Mouse (Mus musculus): Measurements from ENCODE around the gene Itpr2. TPM values are rescaled to one million over a fixed set of nuclear protein-coding genes. Genes with fewer than 3 reads are reported as not detected.

Gene Itpr2
- polyA plus RNA-seq, 2 experiments = 0.64 to 1.7 TPM

DNA sequence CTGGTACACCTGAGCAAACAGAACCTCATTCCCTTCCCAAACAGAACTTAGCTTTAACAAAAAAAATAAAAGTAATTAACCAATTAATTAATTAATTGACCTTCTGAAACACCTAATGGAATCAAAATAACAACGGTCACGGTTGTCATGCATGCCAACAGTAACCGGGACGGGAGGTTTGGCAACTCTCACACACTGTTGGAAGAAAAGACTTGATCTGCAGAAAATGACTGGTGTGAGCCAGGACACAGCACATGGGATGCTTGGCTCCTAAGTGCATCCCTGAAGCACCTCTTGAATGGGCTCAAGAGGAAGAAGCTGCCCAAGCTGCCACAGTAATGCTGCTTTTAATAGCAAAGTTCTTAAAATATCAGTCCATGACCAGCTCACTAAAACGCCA lies 161.1 kb downstream of the Itpr2 start:
- TF ChIP-seq EP300 (IDR thresholded peaks at IDR 0.05; ENCODE audit: low read depth) (no peak), CTCF (IDR thresholded peaks at IDR 0.05; ENCODE audit: low read depth) (no peak)

DNA sequence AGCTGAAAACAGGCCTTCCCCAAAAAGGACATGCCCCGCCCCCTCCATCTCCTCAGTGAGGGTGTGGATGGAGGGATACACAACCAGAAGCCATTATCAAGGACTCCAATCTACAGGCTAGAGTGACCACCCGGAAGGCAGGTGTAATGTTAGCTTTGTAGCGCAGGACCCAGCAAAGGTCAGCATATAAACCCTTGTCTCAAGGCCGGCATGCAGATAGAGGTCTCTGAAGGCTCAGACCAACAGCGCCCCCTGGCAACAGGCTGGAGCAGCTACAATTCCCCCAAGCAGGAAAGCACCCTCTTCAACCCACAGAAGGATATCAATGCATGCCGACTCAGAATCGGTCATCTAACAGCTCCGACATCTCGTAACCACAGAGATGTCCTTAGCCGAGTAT lies 162.2 kb downstream of the Itpr2 start:
- no peak for ATAC-seq (ENCODE audit: insufficient read depth)
- WGBS (ENCODE audit: insufficient replicate concordance) = 41% methylated on average over 10 of the region's 10 CpGs

More for the DNA sequence above, 161.1 kb downstream of the Itpr2 start:
- 74% methylated on average over 5 of the region's 5 CpGs for WGBS (ENCODE audit: insufficient replicate concordance)
- DNase-seq (ENCODE audit: low read depth in 3 of 3, low spot score in 3 of 3) = no peak
- Histone ChIP-seq H3K27me3 (ENCODE audit: control insufficient read depth, insufficient read depth, low read length) (no peaks in the 10 kb centered on the region), H3K9me3 (ENCODE audit: control insufficient read depth, low read length) (no peaks in the 10 kb centered on the region), H3K36me3 (replicated peaks; ENCODE audit: control insufficient read depth, insufficient read depth, low read depth) (no peaks in the 10 kb centered on the region), H3K9ac (replicated peaks) (no peak overlapping the region), H3K4me1 (replicated peaks; ENCODE audit: control insufficient read depth in 2 of 2, insufficient read depth in 2 of 2, low read length in 1 of 2) (no peaks in the 10 kb centered on the region), H3K27ac (no peak overlapping the region), H3K4me2 (ENCODE audit: low read depth) (no peak overlapping the region), H3K4me3 (ENCODE audit: insufficient read depth in 1 of 2, low read depth in 2 of 2, low read length in 2 of 2) (no peak overlapping the region)
- no peak for ATAC-seq (ENCODE audit: insufficient read depth)

DNA sequence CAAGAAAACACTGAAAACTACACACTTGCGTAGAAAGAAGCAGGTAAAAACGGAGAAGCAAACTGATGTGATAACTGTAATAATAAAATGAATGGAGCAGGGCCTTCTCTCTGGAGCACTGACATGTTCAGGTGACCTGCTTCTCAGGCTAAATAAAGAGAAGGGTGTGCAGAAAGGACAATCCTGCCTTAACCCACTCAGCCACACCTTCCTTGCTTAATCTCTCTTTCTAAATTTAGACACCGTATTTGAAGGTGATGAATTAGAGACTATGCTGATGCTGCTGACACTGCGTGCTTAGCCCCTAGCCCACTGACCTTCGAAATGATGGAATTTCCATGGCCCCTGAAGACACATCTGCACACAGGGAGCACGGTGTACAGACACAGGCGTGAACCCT lies 164.8 kb downstream of the Itpr2 start:
- Histone ChIP-seq H3K36me3 (replicated peaks; ENCODE audit: control insufficient read depth, insufficient read depth, low read depth) (no peaks in the 10 kb centered on the region), H3K9ac (replicated peaks) (no peak overlapping the region), H3K4me3 (ENCODE audit: insufficient read depth in 1 of 2, low read depth in 2 of 2, low read length in 2 of 2) (no peak overlapping the region), H3K4me2 (ENCODE audit: low read depth) (no peak overlapping the region), H3K4me1 (replicated peaks; ENCODE audit: control insufficient read depth in 2 of 2, insufficient read depth in 2 of 2, low read length in 1 of 2) (no peaks in the 10 kb centered on the region), H3K27ac (no peak overlapping the region), H3K27me3 (ENCODE audit: control insufficient read depth, insufficient read depth, low read length) (no peaks in the 10 kb centered on the region), H3K9me3 (ENCODE audit: control insufficient read depth, low read length) (no peaks in the 10 kb centered on the region)
- TF ChIP-seq EP300 (IDR thresholded peaks at IDR 0.05; ENCODE audit: low read depth) (no peak), CTCF (IDR thresholded peaks at IDR 0.05; ENCODE audit: low read depth) (no peak)
- DNase-seq (ENCODE audit: low read depth in 3 of 3, low spot score in 3 of 3) = no peak
- 74% methylated on average over 7 of the region's 7 CpGs for WGBS (ENCODE audit: insufficient replicate concordance)
- ATAC-seq (ENCODE audit: insufficient read depth) = no peak

More for the DNA sequence above, 162.2 kb downstream of the Itpr2 start:
- no peaks in the 10 kb centered on the region for H3K27me3 ChIP-seq (ENCODE audit: control insufficient read depth, insufficient read depth, low read length)
- no peaks in the 10 kb centered on the region for H3K4me1 ChIP-seq (replicated peaks; ENCODE audit: control insufficient read depth in 2 of 2, insufficient read depth in 2 of 2, low read length in 1 of 2)
- no peak for TF ChIP-seq EP300 (IDR thresholded peaks at IDR 0.05; ENCODE audit: low read depth)
- peak; percentile 74 for TF ChIP-seq CTCF (IDR thresholded peaks at IDR 0.05; ENCODE audit: low read depth)
- H3K4me3 ChIP-seq (ENCODE audit: insufficient read depth in 1 of 2, low read depth in 2 of 2, low read length in 2 of 2) = no peak overlapping the region
- peak in 2 of 3 experiments; percentile 7 to 18 for DNase-seq (ENCODE audit: low read depth in 3 of 3, low spot score in 3 of 3)
- H3K9ac ChIP-seq (replicated peaks) = no peak overlapping the region
- no peaks in the 10 kb centered on the region for H3K9me3 ChIP-seq (ENCODE audit: control insufficient read depth, low read length)
- H3K4me2 ChIP-seq (ENCODE audit: low read depth) = no peak overlapping the region
- H3K27ac ChIP-seq = no peak overlapping the region
- H3K36me3 ChIP-seq (replicated peaks; ENCODE audit: control insufficient read depth, insufficient read depth, low read depth) = no peaks in the 10 kb centered on the region

DNA sequence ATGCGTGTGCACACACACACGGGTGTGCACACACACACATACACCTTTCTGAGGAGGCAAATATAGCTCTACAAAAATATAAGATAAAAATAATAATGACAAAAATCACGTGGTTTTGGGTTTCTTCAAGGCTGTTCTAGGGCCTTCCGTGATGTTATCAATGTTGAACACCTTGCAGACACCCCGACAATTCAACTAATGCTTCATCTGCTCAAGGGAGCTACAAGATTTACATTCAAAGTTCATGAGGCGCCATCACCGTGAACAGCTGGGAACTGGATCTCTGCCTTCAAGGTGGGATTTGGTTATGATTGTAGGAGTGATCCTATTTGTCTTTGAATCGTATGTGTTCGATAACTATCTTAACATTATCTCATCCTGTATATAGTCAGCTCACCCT lies 166.8 kb downstream of the Itpr2 start:
- ATAC-seq (ENCODE audit: insufficient read depth) (no peak), DNase-seq (ENCODE audit: low read depth in 3 of 3, low spot score in 3 of 3) (no peak)
- Histone ChIP-seq H3K4me1 (replicated peaks; ENCODE audit: control insufficient read depth in 2 of 2, insufficient read depth in 2 of 2, low read length in 1 of 2) (no peaks in the 10 kb centered on the region), H3K27me3 (ENCODE audit: control insufficient read depth, insufficient read depth, low read length) (no peaks in the 10 kb centered on the region), H3K27ac (no peak overlapping the region), H3K9ac (replicated peaks) (no peak overlapping the region), H3K9me3 (ENCODE audit: control insufficient read depth, low read length) (no peaks in the 10 kb centered on the region), H3K36me3 (replicated peaks; ENCODE audit: control insufficient read depth, insufficient read depth, low read depth) (no peaks in the 10 kb centered on the region), H3K4me2 (ENCODE audit: low read depth) (no peak overlapping the region), H3K4me3 (ENCODE audit: insufficient read depth in 1 of 2, low read depth in 2 of 2, low read length in 2 of 2) (no peak overlapping the region)
- 58% methylated on average over 9 of the region's 9 CpGs for WGBS (ENCODE audit: insufficient replicate concordance)
- TF ChIP-seq CTCF (IDR thresholded peaks at IDR 0.05; ENCODE audit: low read depth) = no peak
- TF ChIP-seq EP300 (IDR thresholded peaks at IDR 0.05; ENCODE audit: low read depth) = no peak

DNA sequence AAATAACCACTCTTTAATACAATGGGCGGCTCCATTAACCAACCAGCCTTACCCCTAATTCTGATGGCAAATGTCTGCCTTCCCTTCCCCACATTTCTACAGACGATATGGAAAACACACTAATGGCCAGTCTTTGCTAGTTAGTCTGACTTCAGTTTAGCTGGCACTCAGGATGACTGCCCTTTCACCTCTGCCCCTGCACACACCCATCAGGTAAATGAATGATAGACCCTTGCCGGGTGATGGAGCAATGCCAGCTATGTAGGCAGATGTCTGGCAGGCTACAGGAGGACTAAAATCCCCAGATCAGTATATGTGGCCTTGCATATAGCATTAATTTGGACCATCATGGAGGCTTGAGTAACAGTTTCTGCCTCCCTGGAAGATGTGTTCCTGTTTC lies 168.5 kb downstream of the Itpr2 start:
- ATAC-seq (ENCODE audit: insufficient read depth) = no peak

More for the DNA sequence above, 168.5 kb downstream of the Itpr2 start:
- H3K4me3 ChIP-seq (ENCODE audit: insufficient read depth in 1 of 2, low read depth in 2 of 2, low read length in 2 of 2) = no peak overlapping the region
- no peaks in the 10 kb centered on the region for H3K4me1 ChIP-seq (replicated peaks; ENCODE audit: control insufficient read depth in 2 of 2, insufficient read depth in 2 of 2, low read length in 1 of 2)
- DNase-seq (ENCODE audit: low read depth in 3 of 3, low spot score in 3 of 3) = no peak
- WGBS (ENCODE audit: insufficient replicate concordance) = 68% methylated on average over 3 of the region's 3 CpGs
- no peak for TF ChIP-seq CTCF (IDR thresholded peaks at IDR 0.05; ENCODE audit: low read depth)
- no peak for TF ChIP-seq EP300 (IDR thresholded peaks at IDR 0.05; ENCODE audit: low read depth)
- no peaks in the 10 kb centered on the region for H3K27me3 ChIP-seq (ENCODE audit: control insufficient read depth, insufficient read depth, low read length)
- H3K9ac ChIP-seq (replicated peaks) = no peak overlapping the region
- no peak overlapping the region for H3K4me2 ChIP-seq (ENCODE audit: low read depth)
- H3K27ac ChIP-seq = no peak overlapping the region
- H3K36me3 ChIP-seq (replicated peaks; ENCODE audit: control insufficient read depth, insufficient read depth, low read depth) = no peaks in the 10 kb centered on the region
- H3K9me3 ChIP-seq (ENCODE audit: control insufficient read depth, low read length) = no peaks in the 10 kb centered on the region
